Mouse (Mus musculus): ENCODE measurements around the gene Atp1a4.

DNA sequence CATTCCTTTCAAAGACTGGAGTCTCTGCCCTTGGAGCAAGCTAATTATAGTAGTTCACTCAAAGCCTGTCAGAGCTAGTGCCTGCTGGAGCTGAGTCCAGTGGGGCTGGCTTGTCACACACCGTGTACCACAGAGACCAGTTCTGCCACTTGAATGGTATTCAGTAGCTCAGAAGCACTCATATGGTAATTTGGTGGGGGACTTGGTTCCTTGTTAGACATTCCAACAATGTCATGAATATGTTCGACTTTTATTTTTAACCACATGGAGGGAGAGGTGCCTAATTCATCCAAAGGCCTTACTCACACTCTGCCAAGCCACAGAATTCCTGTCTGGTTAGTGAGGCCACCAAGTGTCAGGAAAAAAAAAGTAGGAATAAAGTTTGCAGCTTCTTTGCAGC lies 15.8 kb downstream of the Atp1a4 start:
- no peak for TF ChIP-seq CTCF (IDR thresholded peaks at IDR 0.05; ENCODE audit: control insufficient read depth, insufficient read depth, low read length)
- TF ChIP-seq POLR2A (IDR thresholded peaks at IDR 0.05; ENCODE audit: borderline replicate concordance, control insufficient read depth, low read depth, low read length): no peak

Data from bone marrow, adult 2 months (tissue).